Mouse (Mus musculus) cerebellum, adult 2 months (tissue): ENCODE measurements around the gene Ephb2. TPM values are rescaled to one million over a fixed set of nuclear protein-coding genes. Genes with fewer than 3 reads are reported as not detected.

Experiments
- DNase-seq, 2 experiments: peaks; one replicate each; pipeline ENCODE4 v3.0.0; 2021
- H3K27ac ChIP-seq: fragments of 200-500 bp; 2 replicates; pipeline ENCODE4 v1.5.1; 2012; ENCODE audit warnings: low read length, control low read depth, inconsistent platforms; ENCODE audit not compliant: insufficient read depth
- H3K27me3 ChIP-seq: fragments of 200-500 bp; 2 replicates; pipeline ENCODE4 v1.6.1; 2012; ENCODE audit warnings: inconsistent platforms, mild to moderate bottlenecking, low read length, moderate library complexity; ENCODE audit not compliant: control insufficient read depth, insufficient read depth
- H3K4me1 ChIP-seq: fragments of 200-500 bp; 2 replicates; pipeline ENCODE4 v1.6.1; 2011; ENCODE audit warnings: low read length; ENCODE audit not compliant: control insufficient read depth, insufficient read depth
- H3K4me3 ChIP-seq: fragments of 200-500 bp; replicated peaks from 2 replicates; pipeline ENCODE3; 2011; ENCODE audit warnings: mild to moderate bottlenecking, low read depth, low read length, control low read depth; ENCODE audit not compliant: insufficient read depth
- CTCF ChIP-seq: fragments of 200-500 bp; IDR thresholded peaks from 2 replicates; pipeline ENCODE4 v1.5.1; 2011; ENCODE audit warnings: low read depth, mild to moderate bottlenecking, control low read depth, low read length, moderate library complexity, borderline replicate concordance; ENCODE audit not compliant: insufficient read depth
- POLR2A ChIP-seq: fragments of 200-500 bp; IDR thresholded peaks from 2 replicates; pipeline ENCODE4 v1.6.1; 2011; ENCODE audit warnings: low read length, control low read depth, borderline replicate concordance; ENCODE audit not compliant: insufficient read depth
- WGBS: fragments of 180-500 bp; shearing (Covaris S2); methylation state at CpG from one replicate; pipeline ENCODE4 v1.1.7; 2018; 5-methylcytosine and 5-hydroxymethylcytosine counted together
- polyA plus RNA-seq: library from polyadenylated mRNA; depleted of rRNA; stranded (reverse); fragments of >200 nt; gene quantifications from 2 replicates; pipeline ENCODE4 v1.2.3, GENCODE M21; 2012

Ephb2 gene
- polyA plus RNA-seq, 1 experiment = 29.1 TPM

GRCm38 (mm10) chr4:136708956-136709355 is 126.8 kb downstream of the Ephb2 start:
- TF ChIP-seq POLR2A (no peak), CTCF (no peak)
- Histone ChIP-seq H3K27ac (no peak overlapping the region), H3K27me3 (no peaks in the 10 kb centered on the region), H3K4me3 (no peak overlapping the region), H3K4me1 (peaks cover 12% of the 10 kb centered on the region)
- DNase-seq = no peak
- WGBS = 33% methylated on average over 2 of the region's 2 CpGs

GRCm38 (mm10) chr4:136706696-136707095 is 129.1 kb downstream of the Ephb2 start:
- H3K4me3 ChIP-seq = no peak overlapping the region
- H3K27me3 ChIP-seq = no peaks in the 10 kb centered on the region
- no peak overlapping the region for H3K27ac ChIP-seq
- DNase-seq = no peak
- WGBS = 85% methylated on average over 4 of the region's 4 CpGs
- TF ChIP-seq POLR2A = no peak
- TF ChIP-seq CTCF = no peak
- peaks cover 32% of the 10 kb centered on the region for H3K4me1 ChIP-seq

GRCm38 (mm10) chr4:136705091-136705490 is 130.7 kb downstream of the Ephb2 start:
- no peak for DNase-seq
- WGBS = 90% methylated on average over 5 of the region's 5 CpGs
- Histone ChIP-seq H3K4me1 (peaks cover 49% of the 10 kb centered on the region), H3K4me3 (no peak overlapping the region), H3K27me3 (no peaks in the 10 kb centered on the region), H3K27ac (no peak overlapping the region)
- no peak for TF ChIP-seq POLR2A
- no peak for TF ChIP-seq CTCF

- no peak overlapping the region for H3K27ac ChIP-seq
- DNase-seq = peak in 1 of 2 experiments; percentile 40
- TF ChIP-seq POLR2A = no peak
- TF ChIP-seq CTCF = no peak
- H3K4me1 ChIP-seq = peaks cover 54% of the 10 kb centered on the region
- H3K4me3 ChIP-seq = no peak overlapping the region
- no peaks in the 10 kb centered on the region for H3K27me3 ChIP-seq
- 82% methylated on average over 3 of the region's 3 CpGs for WGBS
These were observed 131.2 kb downstream of the Ephb2 start for GRCm38 (mm10) chr4:136704551-136704950.

- WGBS = 88% methylated on average over 11 of the region's 11 CpGs
- TF ChIP-seq POLR2A (no peak), CTCF (no peak)
- DNase-seq = no peak
- H3K27me3 ChIP-seq = no peaks in the 10 kb centered on the region
- H3K4me1 ChIP-seq = peaks cover 63% of the 10 kb centered on the region
- H3K27ac ChIP-seq = no peak overlapping the region
- H3K4me3 ChIP-seq = no peak overlapping the region
These were observed 132.4 kb downstream of the Ephb2 start for GRCm38 (mm10) chr4:136703351-136703750.

- peaks cover 72% of the 10 kb centered on the region for H3K4me1 ChIP-seq
- DNase-seq = peak; percentile 79 to 85
- no peaks in the 10 kb centered on the region for H3K27me3 ChIP-seq
- 8% methylated on average over 8 of the region's 8 CpGs for WGBS
- no peak for TF ChIP-seq POLR2A
- no peak for TF ChIP-seq CTCF
- H3K4me3 ChIP-seq = no peak overlapping the region
- no peak overlapping the region for H3K27ac ChIP-seq
These were observed 133.3 kb downstream of the Ephb2 start for GRCm38 (mm10) chr4:136702456-136702855.

GRCm38 (mm10) chr4:136701236-136701635 is 134.6 kb downstream of the Ephb2 start:
- no peak overlapping the region for H3K4me3 ChIP-seq
- 31% methylated on average over 11 of the region's 11 CpGs for WGBS

GRCm38 (mm10) chr4:136699084-136699450 is 136.7 kb downstream of the Ephb2 start:
- H3K27me3 ChIP-seq = no peaks in the 10 kb centered on the region
- H3K27ac ChIP-seq = no peak overlapping the region
- H3K4me1 ChIP-seq = peaks cover 68% of the 10 kb centered on the region
- TF ChIP-seq CTCF (no peak), POLR2A (no peak)
- DNase-seq = peak in 1 of 2 experiments; percentile 76
- H3K4me3 ChIP-seq = no peak overlapping the region
- WGBS = 23% methylated on average over 7 of the region's 7 CpGs

More at GRCm38 (mm10) chr4:136701236-136701635, 134.6 kb downstream of the Ephb2 start:
- DNase-seq = peak; percentile 70 to 78
- peaks cover 76% of the 10 kb centered on the region for H3K4me1 ChIP-seq
- H3K27me3 ChIP-seq = no peaks in the 10 kb centered on the region
- no peak overlapping the region for H3K27ac ChIP-seq
- TF ChIP-seq CTCF = no peak
- no peak for TF ChIP-seq POLR2A
